Mouse (Mus musculus) kidney, adult 18-20 months (tissue): ENCODE measurements around the gene Yy1.
"Not testable (repeated sequence)": the region's sequence is repeated elsewhere in the genome, so short reads cannot be mapped to it uniquely, and the experiment has no call there.

Experiments
- DNase-seq: peaks from one replicate; pipeline ENCODE4 v3.0.0; 2021

The Yy1 gene

DNA sequence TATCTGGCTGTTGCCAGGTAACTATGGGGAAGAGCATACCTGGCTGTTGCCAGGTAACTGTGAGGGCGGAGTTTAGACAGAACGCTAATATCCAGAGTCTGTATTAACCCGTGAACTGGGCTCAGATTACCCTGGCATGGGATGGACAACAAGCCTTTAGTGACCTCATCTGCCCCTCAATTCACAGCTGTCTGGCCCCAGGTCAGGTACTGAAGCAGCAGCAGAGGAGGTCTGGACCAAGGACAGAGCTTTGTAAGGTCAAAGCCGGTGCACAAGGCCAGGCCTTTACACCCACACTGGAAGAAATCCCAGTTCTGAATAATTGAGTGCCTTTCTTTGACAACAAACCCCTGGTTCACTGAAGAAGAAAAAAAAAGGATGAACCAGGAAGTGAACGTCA lies 36.9 kb downstream of the Yy1 start:
- no peak for DNase-seq

DNA sequence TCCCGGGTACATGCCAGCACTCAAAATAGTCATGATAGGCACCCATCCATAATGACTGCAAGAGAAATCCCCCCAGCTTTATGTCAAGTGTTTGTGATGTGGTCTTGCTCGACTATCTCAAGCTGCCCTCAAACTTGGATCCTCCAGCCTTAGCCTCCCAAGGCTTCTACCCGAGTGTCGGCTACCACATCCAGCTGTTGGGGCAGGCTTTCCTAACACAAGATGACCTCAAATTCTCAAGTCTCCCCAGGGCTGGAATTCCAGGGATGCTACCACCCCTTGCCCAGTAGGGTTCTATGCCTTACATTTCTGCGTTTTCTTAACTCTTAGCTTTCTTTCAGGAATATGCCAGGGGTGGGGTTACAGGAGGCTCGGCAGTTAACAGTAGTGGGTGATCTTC lies 37.6 kb downstream of the Yy1 start:
- DNase-seq: no peak

DNA sequence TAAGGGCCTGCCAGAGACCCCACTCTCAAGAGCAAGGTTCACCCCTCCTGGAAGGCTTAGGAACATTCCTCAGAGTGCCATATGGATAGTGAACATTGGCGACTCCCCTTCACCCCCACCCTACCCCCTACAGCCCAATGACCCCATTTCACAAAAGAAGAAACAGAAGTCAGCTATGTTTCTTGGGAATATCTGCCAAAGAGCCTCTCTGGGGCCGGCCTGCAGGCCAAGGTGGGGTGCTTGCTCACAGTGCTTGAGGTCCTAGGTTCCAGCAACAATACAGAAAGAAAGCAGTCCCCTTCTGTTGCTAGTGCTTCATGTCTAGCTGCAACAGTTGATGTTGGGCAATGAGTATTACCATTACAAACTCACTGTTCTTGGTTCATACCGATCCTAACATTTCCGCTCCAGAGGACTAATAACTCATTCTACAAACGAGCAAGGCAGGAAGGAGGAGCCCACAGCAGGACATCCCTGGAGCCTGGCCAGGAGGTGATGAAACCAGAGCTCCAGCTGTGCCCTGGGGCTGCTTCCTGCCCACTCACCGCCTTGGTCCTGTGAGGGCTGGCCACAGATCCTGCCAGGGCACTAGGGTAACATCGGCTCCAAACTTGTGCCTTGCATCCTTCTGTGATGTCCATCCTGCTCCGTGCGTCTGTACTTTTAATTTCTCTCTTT lies 39.3 kb downstream of the Yy1 start:
- peak; percentile 72 for DNase-seq

DNA sequence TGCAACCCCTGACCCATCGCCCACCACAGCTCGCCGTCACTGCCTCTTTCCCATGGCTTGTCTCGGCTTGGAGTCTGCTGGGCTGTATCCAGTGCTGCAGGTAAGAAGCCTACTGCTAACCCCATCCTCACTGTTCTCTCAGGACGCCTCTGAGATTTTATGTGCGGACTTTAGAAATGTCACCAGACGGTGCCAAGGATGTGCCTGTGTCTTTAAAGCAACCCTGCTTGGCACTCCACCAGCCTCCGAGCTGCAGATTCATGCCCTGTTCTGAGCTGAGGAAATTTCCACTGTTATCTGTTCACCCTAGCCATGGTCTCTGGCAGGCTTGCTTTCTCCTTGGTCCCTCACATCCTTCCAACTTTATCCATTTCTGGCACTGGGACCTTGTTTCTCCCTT lies 40.1 kb downstream of the Yy1 start:
- peak; percentile 39 for DNase-seq

DNA sequence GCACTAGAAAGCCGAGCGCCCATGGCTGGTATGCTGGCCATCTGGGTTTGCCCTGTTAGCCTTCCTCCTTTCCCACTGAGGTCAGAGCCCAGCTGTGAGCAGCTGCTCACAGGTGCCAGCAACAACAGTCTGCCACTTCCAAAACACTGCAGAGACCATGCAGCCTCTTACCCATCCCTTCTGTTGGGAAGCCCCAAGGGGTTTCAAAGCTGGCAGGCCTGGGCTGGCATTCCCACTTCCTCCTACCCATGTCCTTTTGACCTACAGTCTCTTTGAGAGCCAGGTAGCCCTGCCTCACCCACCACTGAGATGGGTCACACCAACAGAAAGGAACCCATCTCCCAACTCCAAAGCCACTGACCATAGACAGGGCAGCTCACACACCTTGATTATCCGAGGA lies 40.6 kb downstream of the Yy1 start:
- DNase-seq: no peak

DNA sequence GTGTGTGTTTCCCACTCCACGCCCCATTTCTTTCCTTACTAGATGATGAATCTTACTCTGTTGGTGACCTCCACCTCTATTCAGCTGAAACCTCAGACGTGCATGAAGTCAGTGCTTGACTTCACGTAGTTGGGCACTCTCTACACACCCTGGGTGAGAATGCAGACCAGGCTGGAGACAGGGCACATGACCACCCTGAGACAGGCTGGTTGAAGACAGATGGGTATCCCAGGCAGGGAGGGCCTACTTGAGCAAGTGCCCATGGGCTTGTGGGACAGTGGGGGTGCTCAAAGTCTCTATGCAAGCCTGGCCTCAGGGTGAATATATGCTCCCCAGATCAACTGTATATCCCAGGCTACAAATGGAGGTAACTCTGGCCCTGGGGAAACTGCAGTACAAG lies 41.6 kb downstream of the Yy1 start:
- DNase-seq: no peak

DNA sequence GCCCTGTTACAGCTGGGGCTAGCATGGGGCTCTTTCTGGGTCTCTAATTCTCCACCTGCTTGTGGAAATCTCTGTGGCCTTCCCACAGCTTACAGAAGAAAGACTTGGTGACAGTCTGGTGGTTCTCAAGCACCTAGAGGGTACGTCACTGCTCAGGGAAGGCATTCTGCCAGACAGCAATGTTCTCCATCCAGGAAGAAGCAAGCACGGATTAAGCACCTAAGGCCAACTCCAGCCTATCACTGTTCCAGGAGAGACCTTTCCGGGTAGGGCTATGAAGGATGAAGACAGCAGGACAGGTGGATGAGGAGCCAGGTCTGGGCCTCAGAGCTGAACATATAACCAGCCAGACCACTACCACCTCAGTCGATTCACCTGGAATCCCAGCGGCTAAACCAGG lies 42.0 kb downstream of the Yy1 start:
- DNase-seq: no peak

DNA sequence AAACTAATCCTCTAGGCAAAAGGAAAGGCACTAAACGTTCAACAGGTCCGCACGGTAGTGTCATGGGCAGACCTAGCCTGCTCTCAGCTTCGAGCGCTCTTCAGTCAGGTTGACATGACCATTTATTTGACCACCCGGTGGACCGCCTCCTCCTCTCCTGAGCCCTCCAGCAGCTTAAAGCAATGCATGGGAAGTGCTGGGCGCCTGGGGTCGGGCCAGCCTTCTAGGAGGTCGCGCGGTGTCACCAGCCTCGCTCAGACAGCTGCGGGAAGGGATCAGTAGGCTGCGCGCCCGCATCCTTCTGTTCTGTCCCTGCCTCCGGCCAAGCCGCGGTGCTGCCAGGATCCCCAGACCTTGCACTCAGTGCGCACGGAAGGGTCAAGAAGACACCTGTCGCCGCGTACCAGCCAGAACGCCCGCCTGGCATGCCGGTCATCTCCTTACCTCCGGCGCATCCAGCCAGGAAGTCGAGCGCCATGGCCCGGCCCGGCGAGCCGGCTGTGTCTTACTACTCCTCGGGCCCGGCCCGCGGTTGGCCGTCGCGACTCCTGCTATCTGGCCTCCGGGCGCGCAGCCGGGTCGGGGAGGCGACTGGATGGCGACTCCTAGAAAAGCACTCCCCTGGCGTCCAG lies 42.6 kb downstream of the Yy1 start:
- DNase-seq: no peak

DNA sequence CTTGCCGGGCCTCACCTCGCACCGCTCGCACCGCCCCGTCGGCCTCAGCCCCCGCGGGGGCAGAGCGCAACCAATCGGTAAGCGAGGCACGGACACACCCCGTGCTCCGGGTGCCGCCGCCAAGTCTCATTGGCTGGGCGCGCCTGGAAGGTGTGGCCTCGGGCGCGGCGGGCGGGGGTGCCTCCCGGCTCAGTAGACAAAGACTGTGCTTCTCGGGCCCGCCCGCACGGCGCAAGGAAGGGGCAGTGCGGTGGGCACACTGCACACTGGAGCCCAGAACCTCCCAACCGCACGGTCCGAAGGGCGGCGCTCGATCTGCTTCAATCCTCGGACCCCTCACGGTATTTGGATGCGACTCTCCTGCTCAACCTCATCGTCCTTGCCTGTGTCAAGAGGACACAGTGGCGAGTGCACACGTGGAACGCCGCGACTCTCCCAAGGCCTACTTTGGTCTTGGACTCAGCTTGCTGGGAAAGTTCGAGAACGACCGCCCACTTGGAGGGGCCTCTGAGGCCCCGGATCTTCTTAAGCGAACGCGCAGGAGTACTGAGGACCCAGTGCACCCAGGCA lies 43.2 kb downstream of the Yy1 start, which contains the start of the genes Slc25a29 and Slc25a47:
TSS of gene Slc25a29 (minus strand) at position 44 of the 570 bp plus-strand sequence.
TSS of gene Slc25a47 (plus strand) at position 207 of the 570 bp plus-strand sequence.
- DNase-seq: peak; percentile 97

DNA sequence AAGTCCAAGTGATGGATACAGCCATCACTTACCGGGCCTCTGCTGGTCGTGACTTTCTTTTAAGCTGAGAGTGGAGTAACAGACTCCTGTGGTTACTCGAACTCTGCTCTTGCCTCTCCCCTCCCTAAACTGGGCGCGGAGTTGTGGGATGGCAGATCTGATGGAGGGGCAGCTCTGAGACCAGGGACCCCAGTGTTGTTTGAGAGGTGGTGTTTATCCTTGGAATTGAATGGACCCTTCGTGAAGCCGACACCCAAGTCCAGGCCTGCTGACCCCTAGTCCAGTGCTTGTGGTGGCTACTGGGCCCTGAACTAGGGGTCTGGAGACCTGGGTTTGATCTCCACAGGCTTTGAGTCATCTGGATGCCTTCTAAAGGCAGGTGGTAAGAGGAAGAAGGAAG lies 43.9 kb downstream of the Yy1 start:
- DNase-seq: no peak

DNA sequence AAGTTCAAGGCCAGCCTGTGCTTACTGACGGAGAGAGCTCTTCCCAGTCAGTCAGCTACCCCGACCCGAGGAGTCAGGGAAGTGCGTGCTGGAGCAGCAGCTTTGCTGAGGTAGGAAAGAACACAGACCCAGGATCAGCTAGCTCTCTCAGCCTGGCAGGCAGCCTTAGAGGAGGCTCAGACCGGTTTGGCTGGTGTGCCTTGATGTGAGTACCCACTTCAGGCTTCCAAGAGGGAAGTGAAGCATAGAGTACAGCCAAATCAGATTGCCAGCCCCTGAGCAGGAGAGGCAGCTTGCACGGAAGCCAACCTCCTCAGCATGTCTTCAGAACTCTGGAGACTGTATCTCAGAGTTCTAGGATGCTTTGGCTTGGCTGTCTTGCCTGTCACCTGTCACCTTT lies 48.4 kb downstream of the Yy1 start:
- peak; percentile 47 for DNase-seq

DNA sequence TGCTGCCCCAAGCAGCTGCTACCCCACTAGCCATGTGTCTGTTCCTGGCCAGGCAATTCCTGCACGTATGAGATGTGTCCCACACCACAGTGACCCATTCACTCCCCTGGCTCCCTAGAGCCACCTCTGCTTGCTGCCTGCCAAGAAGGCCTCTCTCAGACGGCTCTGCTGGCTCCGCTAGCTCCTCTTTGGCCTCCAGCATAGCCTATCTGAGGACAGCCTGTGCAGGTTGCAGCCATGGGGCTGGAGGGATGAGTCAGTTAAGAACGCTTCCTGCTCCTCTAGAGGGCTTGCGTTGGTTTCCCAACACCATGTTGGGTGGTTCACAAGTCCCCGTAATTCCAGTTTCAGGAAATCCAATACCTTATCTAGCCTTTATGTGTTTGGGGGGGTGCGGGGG lies 49.9 kb downstream of the Yy1 start:
- no peak for DNase-seq

DNA sequence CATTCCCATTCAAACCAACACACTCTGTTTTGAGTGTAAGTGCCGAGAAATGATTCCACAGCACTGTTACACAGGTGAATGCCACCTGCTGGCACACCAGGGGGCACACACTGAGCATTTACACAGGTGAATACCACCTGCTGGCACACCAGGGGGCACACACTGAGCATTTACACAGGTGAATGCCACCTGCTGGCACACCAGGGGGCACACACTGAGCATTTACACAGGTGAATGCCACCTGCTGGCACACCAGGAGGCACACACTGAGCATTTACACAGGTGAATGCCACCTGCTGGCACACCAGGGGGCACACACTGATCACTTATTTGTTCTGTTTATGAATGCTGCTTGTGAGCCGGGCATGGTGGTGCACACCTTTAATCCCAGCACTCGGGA lies 55.3 kb downstream of the Yy1 start:
- not testable (repeated sequence) for DNase-seq

DNA sequence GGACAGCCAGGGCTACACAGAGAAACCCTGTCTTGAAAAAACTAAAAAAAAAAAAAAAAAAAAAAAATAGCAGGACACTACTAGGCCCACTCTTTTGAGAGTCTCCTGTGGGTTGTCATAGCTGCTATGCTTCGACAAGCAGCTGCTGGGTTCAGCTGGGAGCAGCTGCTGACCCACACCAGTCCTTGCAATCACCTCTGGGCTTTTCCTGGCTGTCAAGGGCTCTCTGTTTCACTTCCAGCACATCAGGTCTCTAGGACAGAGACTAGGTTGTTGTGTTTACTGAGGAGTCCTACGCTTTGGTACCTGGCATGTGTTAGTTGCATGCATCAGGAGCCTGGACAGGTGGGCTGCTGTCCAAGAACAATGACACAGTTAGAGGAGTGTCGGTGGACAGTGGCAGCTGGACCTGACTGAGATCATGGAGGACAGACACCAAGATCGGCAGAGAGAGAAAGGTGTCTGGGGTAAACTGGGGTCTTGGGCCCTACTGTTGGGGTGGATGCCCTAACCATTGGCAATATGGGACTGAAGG lies 56.8 kb downstream of the Yy1 start:
- DNase-seq: no peak

DNA sequence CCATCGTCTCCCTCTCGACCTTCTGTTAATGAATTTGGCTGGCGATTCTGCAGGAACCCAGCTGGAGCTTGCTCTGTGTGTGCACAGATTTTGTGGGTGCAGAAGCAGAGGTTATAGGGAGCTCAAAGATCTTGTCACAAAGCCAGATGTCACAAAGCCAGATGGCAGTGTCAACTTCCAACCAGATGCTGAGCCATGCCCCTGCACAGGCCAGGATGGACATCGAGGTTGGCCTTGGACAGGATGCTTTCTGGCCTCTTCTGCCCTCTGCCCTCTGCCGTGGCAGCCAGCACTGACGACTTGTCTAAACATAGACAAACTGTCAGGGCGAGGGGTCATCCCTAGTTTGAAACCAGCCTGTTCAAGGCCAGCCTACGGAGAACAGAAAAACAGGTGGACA lies 57.4 kb downstream of the Yy1 start:
- peak; percentile 14 for DNase-seq

DNA sequence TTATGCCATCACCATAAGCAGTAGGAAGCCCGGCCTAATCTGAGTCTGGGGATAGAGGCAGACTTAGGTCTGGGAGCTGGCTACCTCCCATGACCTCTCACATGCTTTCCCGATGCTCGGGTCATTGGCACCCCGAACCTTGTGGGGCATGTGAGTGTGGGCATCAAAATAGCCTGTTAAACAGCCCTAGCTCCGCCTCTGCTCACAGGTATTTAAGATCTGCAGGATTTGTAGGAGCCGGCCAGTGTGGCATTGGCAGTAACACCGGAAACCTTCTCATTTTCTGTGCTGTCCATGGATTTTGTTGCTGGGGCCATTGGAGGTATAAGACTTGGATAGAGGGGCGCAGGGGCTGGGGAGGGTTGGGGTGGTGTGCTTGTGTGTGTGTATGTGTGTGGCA lies 58.1 kb downstream of the Yy1 start:
- no peak for DNase-seq

DNA sequence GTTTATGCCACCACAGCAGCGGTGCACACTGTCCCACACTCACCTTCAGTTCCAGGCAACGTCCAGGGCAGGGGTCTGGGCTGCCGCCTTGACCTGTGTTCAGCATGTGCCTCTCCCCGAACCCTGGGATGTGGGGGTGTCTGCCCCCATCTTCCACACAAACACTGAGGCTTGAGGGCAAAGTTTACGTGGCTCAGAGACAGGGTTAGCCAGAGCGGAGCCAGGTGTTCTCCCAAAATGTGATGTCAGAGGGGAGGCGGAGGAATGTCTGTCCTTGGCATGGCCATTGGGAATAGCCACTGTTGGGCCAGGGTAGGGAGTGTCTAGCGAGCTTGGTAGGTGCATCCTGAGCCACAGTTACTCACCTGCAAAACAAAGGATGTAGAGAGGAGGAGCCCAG lies 60.0 kb downstream of the Yy1 start:
- no peak for DNase-seq

DNA sequence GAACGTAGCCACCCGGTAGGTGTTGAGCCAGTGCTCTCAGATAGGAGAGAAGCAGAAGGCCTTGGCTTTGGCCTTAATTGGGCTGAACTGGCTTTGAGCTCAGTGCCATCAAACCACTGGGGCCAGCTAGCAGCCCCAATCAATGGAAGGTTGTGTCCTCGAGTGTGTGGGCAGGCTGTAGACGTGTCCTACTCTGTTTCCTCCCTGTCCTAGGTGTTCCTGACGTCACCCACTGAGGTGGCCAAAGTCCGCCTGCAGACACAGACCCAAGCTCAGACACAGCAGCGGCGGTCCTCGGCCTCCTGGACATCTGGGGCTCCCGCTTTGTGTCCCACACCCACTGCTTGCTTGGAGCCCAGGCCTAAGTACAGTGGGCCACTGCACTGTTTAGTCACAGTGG lies 62.3 kb downstream of the Yy1 start:
- no peak for DNase-seq

DNA sequence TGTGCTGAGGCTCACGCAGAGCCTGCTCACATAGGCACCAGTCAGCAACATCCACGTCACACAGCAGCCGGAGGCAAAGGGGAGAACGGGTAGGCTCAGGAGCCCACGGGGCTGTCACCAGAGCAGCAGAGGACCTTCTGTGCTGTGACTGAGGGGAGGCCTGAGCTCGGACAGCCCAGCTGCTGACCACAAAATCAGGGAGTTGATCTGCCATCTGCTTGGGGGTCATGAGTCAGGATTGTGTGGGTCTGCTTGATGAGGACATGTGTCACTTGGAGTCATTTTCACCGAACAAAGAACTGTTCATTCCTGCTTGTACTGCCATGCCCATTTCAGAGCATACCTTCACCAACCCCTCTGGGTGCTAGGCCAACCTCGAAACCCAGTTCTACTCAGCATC lies 63.4 kb downstream of the Yy1 start:
- DNase-seq: no peak

DNA sequence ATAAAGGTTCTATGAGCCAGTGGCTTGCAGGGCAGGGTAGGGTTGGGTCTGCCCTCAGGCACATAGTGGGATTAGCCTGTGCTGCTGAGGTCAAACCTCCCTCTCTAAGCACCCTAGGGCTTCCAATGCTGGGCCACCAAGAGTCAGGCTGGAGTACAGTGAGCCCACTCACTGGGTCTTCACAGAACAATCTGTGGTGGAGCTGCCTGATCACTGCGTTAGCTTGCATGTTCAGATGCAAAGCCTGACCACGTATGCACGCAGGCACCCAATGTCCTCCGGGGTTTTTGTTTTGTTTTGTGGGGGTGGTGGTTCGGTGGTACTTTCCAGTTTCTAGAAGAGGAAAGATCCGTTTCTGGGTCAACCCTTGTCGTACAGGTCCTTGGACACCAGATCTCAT lies 64.3 kb downstream of the Yy1 start:
- DNase-seq: no peak

DNA sequence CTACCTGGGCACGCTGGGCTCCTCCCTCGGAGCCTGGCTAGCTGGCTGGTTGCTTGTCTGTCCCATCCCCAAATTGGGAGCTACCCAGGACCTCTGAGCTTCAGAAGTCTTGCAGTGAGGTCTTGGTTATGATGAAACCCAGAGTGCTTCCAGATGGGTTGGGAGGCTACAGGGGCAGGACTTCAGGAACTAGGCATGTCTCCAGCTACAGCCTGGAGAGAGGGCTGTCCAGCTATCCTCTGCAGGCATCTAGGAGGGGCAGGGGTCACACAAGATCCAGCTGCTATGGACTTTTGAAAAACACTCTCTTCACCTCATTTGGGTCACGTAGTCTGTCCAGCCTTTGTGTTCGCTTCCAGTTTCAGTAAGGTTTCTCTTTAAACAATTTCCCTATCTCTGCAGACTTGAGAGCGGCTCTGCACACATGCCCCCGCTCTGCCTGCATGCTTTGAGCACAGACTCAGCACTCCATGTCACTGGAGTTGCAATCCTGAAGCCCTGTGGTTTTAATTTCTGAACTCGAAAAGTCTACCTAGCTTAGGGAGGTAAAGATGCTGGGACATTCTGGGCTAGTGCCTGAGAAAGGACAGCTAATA lies 64.9 kb downstream of the Yy1 start:
- peak; percentile 16 for DNase-seq

DNA sequence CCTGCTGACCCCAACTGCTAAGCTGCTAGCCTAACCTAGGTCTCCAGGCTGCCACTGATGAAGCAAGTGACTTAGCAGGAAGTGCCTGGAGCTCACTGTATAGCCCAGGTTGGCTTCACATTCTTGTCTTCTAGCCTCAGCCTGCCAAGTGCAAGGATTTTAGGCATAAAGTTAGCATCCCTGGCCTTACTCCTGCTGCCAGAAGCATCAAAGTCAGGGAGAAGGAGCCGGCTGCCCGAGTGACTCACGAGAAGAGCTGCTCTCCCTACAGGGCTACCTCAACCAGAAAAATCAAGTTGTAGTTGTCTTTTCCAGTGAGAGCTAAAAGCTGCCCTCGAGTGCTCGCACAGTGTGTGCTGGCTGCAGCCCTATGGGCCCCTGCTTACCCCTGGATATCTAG lies 65.7 kb downstream of the Yy1 start:
- no peak for DNase-seq

DNA sequence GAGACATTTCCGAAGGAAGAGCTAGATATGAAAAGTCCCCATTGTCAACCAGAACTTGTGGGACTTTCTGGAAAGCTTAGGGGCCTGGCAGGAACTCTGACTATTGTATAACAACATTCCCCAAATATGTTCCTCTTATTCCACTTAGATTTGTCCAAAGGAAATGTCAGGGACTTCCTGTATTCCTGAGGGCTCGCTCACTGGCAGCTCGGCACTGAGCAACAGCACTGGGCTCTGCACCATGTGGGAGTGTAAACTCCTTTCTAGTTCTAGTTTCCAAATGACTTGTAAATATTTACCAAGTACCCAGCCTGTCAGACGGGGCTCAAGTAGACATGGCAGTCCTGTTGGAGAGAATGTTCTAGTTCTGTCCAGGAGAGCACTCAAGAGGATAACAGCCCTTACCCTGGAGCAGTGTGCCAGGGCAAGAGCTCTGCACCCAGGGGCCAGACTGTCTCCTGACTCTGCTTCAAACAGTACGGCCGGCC lies 72.3 kb downstream of the Yy1 start:
- DNase-seq: no peak

DNA sequence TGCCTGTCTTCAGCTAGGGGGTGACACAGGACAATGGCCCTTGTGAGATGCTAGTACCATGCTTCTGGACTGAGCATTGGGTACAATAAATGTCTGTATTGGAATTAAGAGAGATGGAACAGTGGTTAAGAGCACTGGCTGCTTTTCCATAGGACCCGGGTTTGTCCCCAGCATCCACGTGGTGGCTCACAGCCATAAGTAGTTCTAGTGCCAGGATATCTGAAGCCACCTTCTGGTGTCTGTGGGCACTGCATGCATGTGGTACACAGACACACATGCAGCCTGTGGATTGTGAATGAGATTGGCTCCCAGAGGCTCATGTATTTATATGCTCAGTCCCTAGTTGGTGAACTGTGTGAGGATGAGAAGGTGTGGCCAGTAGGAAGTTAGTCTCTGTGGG lies 76.8 kb downstream of the Yy1 start:
- DNase-seq: no peak
